Mouse (Mus musculus): ENCODE measurements at regions not wholly inside any gene's neighbourhood (a gene's known extent, or its start where the extent isn't known, plus 50 kb on each side); places are given as distances from the start of the nearest gene placed in this dataset.
"Not testable (repeated sequence)": the region's sequence is repeated elsewhere in the genome, so short reads cannot be mapped to it uniquely, and the experiment has no call there.

- ATAC-seq (ENCODE audit: low TSS enrichment), result peak; percentile 100
Observed at GRCm38 (mm10) chr3:109224526-109224925, 101.6 kb downstream of the Slc25a24 start.

GRCm38 (mm10) chr3:109234275-109234674 is 106.2 kb upstream of the Vav3 start:
- ATAC-seq (ENCODE audit: low TSS enrichment), result no peak

DNA sequence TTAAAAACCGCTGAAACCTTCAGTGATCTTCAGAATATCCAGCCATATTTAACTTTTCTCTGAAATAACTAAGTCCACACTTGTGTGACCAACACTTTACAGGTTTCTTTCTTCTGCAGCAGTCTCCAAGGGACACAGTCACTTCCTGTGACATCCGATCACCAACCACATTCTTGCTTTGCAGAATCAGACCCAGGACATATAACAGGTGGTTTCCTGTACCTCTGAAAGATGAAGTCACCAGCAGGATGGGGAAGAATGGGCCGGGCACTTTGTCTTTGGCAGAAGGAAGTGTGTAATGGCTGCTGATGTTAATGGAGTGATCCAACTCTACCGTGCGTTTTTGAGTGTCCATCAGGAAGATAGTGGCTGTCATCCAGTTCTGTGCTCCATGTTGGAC is 103.5 kb upstream of the Vav3 start:
- ATAC-seq (ENCODE audit: low TSS enrichment), result no peak

DNA sequence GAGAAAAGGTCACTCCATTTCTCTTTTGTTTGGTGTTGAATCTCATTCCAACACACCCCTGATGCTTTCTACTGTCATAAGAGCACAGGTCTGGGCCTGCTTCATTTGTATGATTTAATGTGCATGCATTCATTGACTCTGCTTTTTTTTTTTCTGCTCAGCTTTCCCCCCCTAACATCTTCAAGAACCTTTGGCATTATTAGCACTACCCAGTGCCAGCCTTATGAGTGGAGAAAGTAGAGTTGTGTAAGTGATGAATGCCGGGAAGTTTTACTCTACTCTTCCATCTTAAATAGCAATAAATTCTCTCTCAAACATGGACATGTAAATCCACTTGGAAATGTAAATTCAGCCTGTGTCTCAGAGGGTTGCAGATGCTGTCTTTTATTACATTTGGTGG is 97.0 kb upstream of the Vav3 start:
- no peak for ATAC-seq (ENCODE audit: low TSS enrichment)

DNA sequence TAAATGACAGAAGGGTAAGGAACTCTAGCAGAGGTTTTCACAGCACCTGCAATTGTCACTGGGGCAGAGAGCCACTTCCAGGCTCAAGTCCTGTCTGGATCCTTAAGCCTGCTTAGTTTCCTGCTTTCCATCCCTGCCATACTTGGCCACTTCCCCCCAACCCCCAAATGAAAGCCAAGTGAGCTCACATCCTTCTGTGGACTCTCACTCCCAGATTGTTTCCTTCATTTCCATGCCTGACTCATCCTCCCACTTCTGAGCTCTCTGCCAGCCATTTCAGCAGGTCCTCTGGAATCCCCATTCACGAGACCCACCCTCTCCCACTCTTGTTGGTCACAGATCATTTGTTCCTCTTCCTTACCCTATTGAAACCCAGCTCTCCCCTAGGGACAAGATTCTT is 91.7 kb upstream of the Vav3 start:
- ATAC-seq (ENCODE audit: low TSS enrichment), result peak; percentile 99

DNA sequence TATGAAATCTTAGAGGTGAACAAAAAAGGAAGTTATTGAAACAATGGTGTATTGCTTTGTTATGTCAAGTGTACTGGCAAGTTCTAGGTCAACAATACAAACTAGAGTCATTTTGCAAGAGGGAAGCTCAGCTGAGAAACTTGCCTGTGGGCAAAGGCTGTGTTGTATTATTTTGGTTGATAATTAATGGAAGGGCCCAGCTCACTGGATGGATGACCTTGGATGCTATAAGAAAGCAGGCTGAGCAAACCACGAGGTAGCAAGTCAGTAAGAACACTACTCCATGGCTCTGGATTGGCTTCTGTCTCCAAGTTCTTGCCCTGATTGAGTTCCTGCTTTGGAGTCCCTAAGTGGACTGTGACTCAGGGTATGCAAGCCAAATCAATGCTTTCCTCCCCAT is 91.1 kb upstream of the Vav3 start:
- ATAC-seq (ENCODE audit: low TSS enrichment), result no peak

- ATAC-seq (ENCODE audit: low TSS enrichment), result no peak
Observed at GRCm38 (mm10) chr3:109249989-109250388, 90.5 kb upstream of the Vav3 start.

- ATAC-seq (ENCODE audit: low TSS enrichment), result no peak
Observed at GRCm38 (mm10) chr3:109251716-109252115, 88.7 kb upstream of the Vav3 start.

DNA sequence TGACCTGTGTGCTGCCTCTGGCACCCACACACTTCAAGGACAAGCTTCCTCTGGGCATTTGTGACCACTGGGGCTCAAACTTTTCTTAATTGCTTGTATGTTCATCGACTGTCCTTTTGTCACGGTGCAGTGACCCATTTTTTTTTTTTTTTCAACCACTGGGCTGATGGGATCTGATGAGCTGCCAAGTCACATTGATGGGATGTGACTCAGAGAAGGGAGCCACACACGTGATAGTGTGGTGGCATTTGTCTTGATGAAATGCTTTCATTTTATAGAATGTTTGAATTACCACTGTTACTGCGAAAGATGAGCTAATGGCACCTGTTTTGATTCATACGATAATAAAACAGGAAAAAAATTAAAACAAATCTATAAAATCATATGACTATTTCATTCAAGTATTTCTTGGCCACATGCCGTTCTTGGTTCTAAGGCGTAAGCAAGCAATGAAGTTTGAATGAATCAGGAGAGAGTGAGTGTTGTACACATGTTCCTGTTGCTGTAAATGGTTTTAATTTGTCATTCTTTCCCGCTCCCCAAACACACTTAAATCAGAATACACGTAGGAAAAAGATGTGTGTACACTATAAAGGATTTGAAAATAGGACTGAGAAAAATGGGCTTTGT is 86.3 kb upstream of the Vav3 start:
- ATAC-seq (ENCODE audit: low TSS enrichment), result no peak

DNA sequence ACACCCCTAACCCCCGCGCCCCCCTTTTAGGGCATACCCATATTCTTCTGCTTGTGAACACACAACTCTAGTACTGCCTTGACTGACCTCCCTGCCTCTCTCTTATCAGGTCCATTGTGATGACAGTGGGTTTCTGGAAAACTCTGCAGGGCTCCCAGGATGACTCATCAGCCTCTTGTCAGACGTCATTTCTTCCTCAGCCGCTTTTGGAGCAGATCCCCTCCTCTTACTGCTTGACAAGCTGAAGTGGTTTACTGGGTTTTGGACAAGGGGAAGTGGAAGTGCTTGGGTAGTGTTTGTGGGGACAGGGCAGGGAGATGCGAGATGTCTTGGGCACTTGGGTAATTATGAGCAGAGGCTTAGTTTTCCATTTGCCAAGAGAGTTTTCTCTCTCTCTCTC is 85.5 kb upstream of the Vav3 start:
- ATAC-seq (ENCODE audit: low TSS enrichment), result no peak

DNA sequence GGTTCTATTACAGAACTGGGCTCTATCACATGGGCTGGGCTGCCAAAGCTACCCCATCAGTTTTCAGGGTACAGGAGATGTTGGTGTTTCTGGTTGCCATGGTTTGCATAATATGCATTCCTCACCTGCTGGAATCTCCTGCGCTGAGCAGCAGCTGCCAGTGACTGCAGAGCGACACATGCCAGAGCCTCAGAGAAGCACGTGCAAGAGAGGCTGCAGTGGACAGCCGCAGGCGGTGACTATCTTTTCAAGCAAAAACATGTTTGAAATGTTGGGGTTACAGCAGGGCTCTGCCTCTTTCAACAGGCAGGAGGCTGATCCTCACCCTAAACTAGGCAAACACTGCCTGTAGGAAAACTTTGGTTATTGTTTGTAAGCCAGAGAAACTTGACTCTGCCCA is 83.7 kb upstream of the Vav3 start:
- no peak for ATAC-seq (ENCODE audit: low TSS enrichment)

DNA sequence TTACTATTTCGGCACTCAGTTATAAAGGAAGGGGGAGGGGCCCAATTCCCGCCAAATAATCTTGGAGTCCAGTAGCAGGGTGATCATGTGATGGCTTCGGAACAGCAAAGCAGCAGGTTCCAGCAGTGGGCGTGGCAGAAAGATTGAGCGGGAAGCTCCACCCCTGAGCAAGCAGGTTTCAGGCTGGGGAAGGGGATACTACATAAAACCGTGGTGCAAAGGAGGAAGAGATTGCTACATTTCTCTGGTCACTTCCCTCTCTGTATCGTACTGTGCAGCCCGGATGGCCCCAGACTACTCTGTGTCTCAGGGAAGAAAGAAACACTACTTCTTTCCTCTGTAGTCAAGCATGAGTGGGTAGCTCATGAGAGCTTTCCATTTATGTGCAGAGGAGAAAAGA is 73.5 kb upstream of the Vav3 start:
- not testable (repeated sequence) for ATAC-seq (ENCODE audit: low TSS enrichment)

DNA sequence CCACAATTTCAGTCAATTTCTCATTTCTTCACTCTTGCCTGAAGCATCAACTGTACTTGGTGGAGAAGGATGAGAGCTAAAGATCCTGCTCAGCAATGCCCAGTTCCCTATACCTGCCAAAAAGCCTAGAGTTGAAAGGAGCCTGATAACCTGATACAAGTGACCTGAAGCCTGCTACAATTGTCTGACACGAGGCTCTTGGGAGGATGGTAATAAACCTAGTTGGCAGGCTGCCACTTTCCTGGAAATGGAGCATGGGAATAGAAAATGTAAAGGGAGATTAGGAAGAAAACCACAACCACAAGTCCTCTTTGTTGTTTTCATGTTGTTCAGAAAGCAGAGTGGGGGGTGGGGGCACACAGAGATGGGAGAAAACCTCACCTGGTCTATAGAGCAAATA is 69.7 kb upstream of the Vav3 start:
- ATAC-seq (ENCODE audit: low TSS enrichment), result no peak

- peak; percentile 98 for ATAC-seq (ENCODE audit: low TSS enrichment)
Observed at GRCm38 (mm10) chr3:109273074-109273801, 67.2 kb upstream of the Vav3 start.

DNA sequence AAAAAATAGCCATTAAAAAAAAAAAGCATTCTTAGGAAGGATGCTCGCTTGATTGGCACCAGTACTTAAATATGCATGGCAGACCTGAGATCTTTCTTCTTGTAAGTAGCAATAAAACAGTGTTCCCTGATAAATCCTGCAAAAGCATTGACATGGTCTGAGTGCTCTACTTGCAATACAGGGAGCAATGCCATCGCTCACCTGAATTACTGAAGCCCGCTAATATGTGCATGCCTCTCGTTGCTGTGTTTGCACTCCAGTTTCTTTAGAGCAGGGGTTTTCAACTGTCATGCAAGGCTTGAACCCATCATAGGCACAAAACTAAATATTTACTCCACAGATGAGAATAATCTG is 66.7 kb upstream of the Vav3 start:
- ATAC-seq (ENCODE audit: low TSS enrichment), result peak; percentile 9; the same call in 1 of the 2 replicates

DNA sequence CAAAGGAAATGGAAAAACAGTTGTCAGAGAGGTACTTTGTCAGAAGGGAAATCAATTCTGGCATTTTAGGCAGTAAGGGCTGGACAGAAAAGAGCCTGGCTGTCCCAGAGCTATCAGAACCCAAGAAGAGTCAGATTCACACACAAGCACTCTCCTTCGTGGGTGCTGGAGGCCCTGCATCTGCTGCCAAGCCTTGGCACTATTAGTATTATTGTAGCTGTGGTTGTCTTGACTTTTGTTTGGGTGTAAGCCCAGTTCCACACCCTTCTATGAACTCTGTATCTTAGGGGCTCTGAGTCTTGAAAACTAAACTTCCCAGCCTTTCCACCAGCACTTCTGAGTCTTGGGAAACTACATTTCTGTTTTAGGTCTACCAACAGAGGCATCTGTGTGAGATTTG is 61.4 kb upstream of the Vav3 start:
- no peak for ATAC-seq (ENCODE audit: low TSS enrichment)

DNA sequence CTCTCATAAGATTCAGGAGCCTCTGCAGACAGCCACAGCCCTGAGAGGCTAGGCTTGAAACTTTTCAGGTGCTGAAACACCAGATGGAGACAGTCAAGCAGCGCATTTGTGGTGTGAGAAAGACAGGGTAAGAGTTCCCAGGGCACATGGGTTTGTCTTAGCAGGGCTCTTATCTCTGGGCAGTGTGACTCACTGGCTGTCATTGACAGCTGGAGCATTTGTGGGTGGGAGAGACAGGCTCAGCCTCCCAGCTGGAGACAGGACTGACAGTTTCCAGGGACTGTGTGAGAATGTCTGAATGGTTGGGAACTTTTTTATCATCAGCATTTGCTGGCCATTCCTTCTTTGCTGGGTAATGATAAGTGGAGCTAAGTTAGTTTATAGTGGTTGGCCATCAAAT is 53.9 kb upstream of the Vav3 start:
- peak; percentile 41 for ATAC-seq (ENCODE audit: low TSS enrichment)
